Mouse (Mus musculus) limb, embryonic 10.5 days (tissue): ENCODE measurements around the gene Zfp831. TPM values are rescaled to one million over a fixed set of nuclear protein-coding genes. Genes with fewer than 3 reads are reported as not detected.

Source experiments
- DNase-seq: peaks from one replicate; pipeline ENCODE4 v3.0.0-alpha.2; 2017; ENCODE audit warnings: low spot score
- H3K27ac ChIP-seq: fragments of 300-500 bp; sonication (generic); 2 replicates; pipeline ENCODE4 v1.5.1; 2016; ENCODE audit warnings: mild to moderate bottlenecking
- H3K27me3 ChIP-seq: fragments of 300-500 bp; sonication (generic); 2 replicates; pipeline ENCODE4 v1.6.1; 2016; ENCODE audit warnings: low read depth, mild to moderate bottlenecking; ENCODE audit not compliant: poor library complexity, severe bottlenecking
- H3K36me3 ChIP-seq: fragments of 300-500 bp; sonication (generic); 2 replicates; pipeline ENCODE4 v1.6.1; 2016; ENCODE audit warnings: mild to moderate bottlenecking, moderate library complexity
- H3K4me1 ChIP-seq: fragments of 300-500 bp; sonication (generic); 2 replicates; pipeline ENCODE4 v1.6.1; 2016
- H3K4me3 ChIP-seq: fragments of 300-500 bp; sonication (generic); 2 replicates; pipeline ENCODE4 v1.5.1; 2016; ENCODE audit warnings: mild to moderate bottlenecking, moderate library complexity
- H3K9me3 ChIP-seq: fragments of 300-500 bp; sonication (generic); replicated peaks from 2 replicates; pipeline ENCODE4 v1.6.1; 2016; ENCODE audit warnings: mild to moderate bottlenecking
- WGBS: fragments of 180-500 bp; shearing (Covaris S2); methylation state at CpG from one replicate; pipeline ENCODE4 v1.1.7; 2016; 5-methylcytosine and 5-hydroxymethylcytosine counted together
- polyA plus RNA-seq: library from polyadenylated mRNA; unstranded; fragments of >200 nt; fragmentation: Nextera tagmentation; extraction: Ambion mirVana; gene quantifications from 2 replicates; pipeline ENCODE4 v1.2.1, GENCODE M21; 2016

The Zfp831 gene
- polyA plus RNA-seq, 1 experiment from 2014 or later: not detected

DNA sequence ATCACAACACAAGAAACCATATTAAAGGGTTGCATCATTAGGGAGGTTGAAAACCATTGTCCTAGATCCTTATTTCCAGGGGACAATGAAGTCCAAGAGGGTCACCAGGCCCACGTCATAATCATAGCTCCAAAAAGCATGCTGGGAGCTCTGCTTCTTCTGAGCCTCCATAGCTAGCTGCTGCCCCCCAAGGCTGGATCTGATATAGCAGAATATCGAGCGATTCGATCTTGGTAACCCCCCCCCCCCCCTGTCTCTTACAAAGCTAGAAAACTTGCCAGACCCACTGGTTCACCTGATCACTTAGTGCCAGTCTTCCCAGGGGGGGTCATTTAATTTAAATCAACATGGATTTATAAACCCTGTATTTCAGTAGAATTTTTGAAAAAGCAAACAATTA, 65.3 kb downstream of the Zfp831 start:
- Histone ChIP-seq H3K27ac (no peak overlapping the region), H3K36me3 (no peaks in the 10 kb centered on the region), H3K9me3 (no peaks in the 10 kb centered on the region), H3K4me1 (no peaks in the 10 kb centered on the region), H3K27me3 (no peaks in the 10 kb centered on the region), H3K4me3 (no peak overlapping the region)
- 84% methylated on average over 4 of the region's 4 CpGs for WGBS
- DNase-seq: peak; percentile 23

DNA sequence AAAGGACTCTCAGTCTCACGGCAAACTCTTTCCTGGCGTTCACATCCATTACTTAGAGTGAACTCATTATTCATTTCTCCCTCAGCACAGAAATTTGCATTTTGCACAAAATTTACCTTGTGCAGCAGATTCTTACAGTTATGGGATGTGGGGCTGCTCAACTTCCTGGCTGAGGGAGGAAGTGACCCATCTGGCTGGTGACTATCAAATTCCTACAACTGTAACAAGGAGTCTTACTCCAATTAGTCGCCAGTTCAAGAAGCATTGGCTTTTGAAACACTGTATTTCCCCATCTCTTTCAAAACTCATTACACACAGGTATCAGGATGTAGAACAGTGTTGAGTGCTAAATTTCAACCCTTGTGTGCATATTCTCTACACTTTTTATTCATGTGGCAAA, 66.9 kb downstream of the Zfp831 start:
- no peaks in the 10 kb centered on the region for H3K27me3 ChIP-seq

DNA sequence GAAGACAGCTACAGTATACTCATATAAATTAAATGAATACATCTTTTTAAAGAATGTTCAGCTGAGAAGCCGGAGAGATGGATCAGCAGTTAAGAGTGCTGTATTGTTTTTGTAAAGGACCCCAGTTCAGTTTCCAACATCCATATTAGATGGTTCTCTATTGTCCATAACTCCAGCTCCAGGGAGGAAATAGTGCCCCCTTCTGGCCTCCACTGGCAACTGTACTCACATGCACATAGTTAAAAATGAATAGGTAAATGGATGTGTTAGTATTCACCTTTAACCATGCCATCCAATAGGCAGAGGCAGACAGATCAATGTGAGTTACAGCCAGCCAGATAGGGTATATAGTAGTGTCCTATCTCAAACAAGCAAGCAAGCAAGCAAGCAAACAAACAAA, 68.7 kb downstream of the Zfp831 start:
- Histone ChIP-seq H3K36me3 (no peaks in the 10 kb centered on the region), H3K27me3 (no peaks in the 10 kb centered on the region), H3K27ac (no peak overlapping the region), H3K9me3 (no peaks in the 10 kb centered on the region), H3K4me1 (no peaks in the 10 kb centered on the region), H3K4me3 (no peak overlapping the region)
- 91% methylated on average over 1 of the region's 1 CpGs for WGBS
- DNase-seq: peak; percentile 15

More for the DNA sequence above, 66.9 kb downstream of the Zfp831 start:
- Histone ChIP-seq H3K36me3 (no peaks in the 10 kb centered on the region), H3K27ac (no peak overlapping the region), H3K9me3 (no peaks in the 10 kb centered on the region), H3K4me1 (no peaks in the 10 kb centered on the region), H3K4me3 (no peak overlapping the region)
- peak; percentile 9 for DNase-seq
- WGBS: 82% methylated on average over 3 of the region's 3 CpGs

DNA sequence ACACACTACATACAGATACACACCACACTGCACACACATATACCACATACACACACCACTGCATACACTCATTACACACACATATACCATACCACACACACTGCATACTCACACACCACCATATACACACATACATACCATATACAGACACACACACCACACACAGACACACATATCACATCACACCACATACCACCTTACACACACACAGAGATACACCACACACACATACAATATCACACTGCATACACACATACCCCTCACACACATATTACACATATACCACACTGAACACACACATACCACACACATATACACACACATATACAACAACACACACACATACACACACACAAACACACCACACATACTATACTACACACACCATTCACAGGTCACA, 72.6 kb downstream of the Zfp831 start:
- no peaks in the 10 kb centered on the region for H3K36me3 ChIP-seq
- no peak for DNase-seq
- H3K4me3 ChIP-seq: no peak overlapping the region
- no peaks in the 10 kb centered on the region for H3K9me3 ChIP-seq
- no peaks in the 10 kb centered on the region for H3K27me3 ChIP-seq
- no peak overlapping the region for H3K27ac ChIP-seq
- no peaks in the 10 kb centered on the region for H3K4me1 ChIP-seq

DNA sequence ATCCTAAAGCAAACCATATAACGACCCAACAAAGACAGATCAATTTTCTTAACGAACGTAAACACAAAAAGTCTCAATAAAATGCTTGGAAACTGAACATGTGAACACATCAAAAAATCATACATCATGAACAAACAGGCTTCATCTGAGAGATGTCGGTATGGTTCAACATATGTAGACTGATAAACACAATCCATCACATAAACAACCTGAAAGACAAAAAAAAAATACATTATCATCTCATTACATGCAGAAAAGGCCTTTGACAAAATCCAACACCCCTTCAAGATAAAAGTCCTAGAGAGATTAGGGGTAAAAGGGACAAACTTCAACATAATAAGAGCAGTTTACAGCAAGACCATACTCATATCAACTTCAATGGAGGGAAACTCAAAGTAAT, 74.5 kb downstream of the Zfp831 start:
- no peaks in the 10 kb centered on the region for H3K9me3 ChIP-seq
- H3K4me1 ChIP-seq: 0 out of 2 replicates have a peak, but pooled peaks cover 2% of the 10 kb centered on the region
- no peak for DNase-seq
- no peaks in the 10 kb centered on the region for H3K36me3 ChIP-seq
- no peaks in the 10 kb centered on the region for H3K27me3 ChIP-seq
- H3K4me3 ChIP-seq: no peak overlapping the region
- no peak overlapping the region for H3K27ac ChIP-seq
- 87% methylated on average over 4 of the region's 4 CpGs for WGBS

DNA sequence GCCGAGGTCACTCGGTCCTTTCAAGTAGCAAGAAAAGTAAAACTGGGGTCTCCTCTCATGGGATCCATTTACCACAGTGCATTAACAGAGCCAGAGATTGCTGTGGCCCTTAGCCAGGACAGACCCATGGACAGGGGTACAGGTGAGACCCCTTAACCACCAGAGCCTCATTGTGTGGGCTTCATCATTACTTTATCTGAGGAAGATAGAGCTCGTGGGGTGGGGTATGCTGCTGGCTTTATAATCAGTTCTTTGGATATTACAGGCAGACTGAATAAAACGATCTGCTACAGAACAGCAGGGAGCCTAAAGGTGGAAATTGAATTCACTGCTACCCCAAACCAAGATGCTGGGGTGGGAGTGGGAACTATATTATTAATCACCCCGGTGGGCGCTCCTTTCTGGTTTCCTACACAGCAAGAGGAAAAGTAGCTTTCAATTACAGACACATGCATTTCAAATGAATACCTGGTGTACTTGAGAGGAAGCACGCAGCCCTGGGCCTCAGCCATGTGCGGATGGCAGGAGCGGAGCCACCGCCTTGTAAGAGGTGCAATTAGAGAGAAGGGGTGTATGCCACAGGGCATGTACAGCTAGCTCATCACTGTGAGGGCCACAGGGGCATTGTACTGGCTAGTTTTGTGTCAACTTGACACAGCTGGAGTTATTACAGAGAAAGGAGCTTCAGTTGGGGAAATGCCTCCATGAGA, 83.9 kb downstream of the Zfp831 start:
- 76% methylated on average over 10 of the region's 10 CpGs for WGBS
- DNase-seq: no peak
- Histone ChIP-seq H3K9me3 (no peaks in the 10 kb centered on the region), H3K27ac (peak overlapping the region; percentile 4; the same call in 1 of the 2 replicates), H3K4me1 (peaks cover 17% of the 10 kb centered on the region), H3K27me3 (no peaks in the 10 kb centered on the region), H3K36me3 (no peaks in the 10 kb centered on the region), H3K4me3 (no peak overlapping the region)

DNA sequence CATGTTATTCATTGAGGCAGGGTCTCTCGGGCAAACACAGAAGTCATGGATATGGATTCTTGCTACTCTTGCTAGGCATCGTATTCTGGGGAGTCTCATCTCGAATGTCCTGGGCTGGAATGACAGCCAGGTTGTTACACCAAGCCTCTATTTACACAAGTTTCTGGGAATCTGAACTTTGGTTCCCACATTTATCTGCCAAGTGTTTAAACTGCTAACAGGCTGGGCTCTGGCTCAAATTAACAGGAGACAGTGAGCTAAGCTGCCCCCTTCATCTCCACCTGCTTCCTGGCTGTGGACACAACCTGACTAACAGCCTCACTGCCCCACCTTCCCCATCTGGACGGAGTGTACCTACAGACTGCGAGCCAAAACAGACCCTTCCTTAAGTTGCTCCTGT, 88.6 kb downstream of the Zfp831 start:
- WGBS: 90% methylated on average over 5 of the region's 5 CpGs
- H3K36me3 ChIP-seq: no peaks in the 10 kb centered on the region
- peaks cover 22% of the 10 kb centered on the region for H3K4me1 ChIP-seq
- no peaks in the 10 kb centered on the region for H3K9me3 ChIP-seq
- H3K4me3 ChIP-seq: no peak overlapping the region
- H3K27me3 ChIP-seq: no peaks in the 10 kb centered on the region
- DNase-seq: no peak
- no peak overlapping the region for H3K27ac ChIP-seq

DNA sequence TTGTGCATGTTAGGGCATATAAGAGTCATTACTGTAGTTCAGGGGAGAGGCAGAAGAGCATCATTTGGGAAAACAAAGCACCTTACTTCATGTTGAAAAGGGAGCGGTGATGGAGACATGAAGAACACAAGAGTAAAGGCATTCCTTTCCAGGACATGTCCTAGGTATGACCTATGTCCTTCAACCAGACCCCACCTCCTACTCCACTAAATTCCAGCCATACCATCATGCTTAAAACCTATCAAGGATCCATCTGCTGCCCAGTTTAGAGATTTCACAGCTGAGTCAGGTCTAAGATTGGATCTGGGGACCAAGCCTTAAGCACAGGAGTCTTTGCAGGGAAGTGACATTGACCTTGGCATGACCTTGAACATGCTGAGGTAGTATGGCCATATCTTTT, 91.9 kb downstream of the Zfp831 start:
- DNase-seq: no peak
- Histone ChIP-seq H3K27ac (no peak overlapping the region), H3K36me3 (no peaks in the 10 kb centered on the region), H3K27me3 (no peaks in the 10 kb centered on the region), H3K9me3 (no peaks in the 10 kb centered on the region), H3K4me3 (no peak overlapping the region), H3K4me1 (peaks cover 10% of the 10 kb centered on the region)
- WGBS: 100% methylated on average over 1 of the region's 1 CpGs

DNA sequence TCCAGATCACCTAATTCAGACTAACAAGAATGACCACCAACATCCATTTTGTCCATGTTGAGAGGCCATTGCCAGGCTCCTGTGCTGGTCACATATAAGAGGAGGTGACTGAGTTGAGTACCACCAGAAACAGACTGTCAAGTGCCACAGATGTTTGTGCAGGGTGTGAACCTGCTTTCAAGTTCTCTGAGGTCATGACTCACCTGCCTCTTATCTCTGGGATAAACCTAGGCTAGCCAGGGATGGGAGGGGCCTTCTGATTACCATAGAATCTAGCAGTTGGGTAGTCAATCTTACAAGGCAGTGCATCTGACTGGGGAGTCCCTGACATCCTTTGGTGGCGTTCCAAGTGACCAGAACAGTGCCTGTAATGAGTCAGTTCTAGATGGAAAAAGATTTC, 103.8 kb downstream of the Zfp831 start:
- Histone ChIP-seq H3K4me1 (peaks cover 10% of the 10 kb centered on the region), H3K27me3 (no peaks in the 10 kb centered on the region), H3K36me3 (no peaks in the 10 kb centered on the region), H3K9me3 (no peaks in the 10 kb centered on the region), H3K4me3 (no peak overlapping the region), H3K27ac (no peak overlapping the region)
- 86% methylated on average over 1 of the region's 1 CpGs for WGBS
- DNase-seq: no peak

DNA sequence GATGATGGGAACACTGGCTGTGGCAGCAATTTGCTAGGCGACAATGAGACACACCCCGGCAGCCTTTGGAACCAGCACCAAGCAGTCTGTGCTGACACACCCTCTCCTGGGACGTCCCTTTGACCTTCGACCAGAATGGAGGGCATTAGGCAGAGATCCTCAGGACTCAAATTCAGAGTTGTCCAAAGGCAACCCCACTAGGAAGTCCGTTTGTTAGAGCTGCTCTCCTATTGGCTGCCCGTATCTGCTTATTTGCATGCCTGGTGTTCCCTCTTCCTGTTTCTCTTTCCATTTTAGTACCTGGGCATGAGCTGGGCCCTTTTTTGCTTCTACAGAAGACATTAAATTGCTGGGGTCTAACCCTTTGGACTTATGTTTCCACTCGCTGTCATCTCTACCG, 105.0 kb downstream of the Zfp831 start:
- no peak for DNase-seq
- peaks cover 16% of the 10 kb centered on the region for H3K4me1 ChIP-seq
- H3K4me3 ChIP-seq: no peak overlapping the region
- WGBS: 78% methylated on average over 8 of the region's 8 CpGs
- H3K36me3 ChIP-seq: no peaks in the 10 kb centered on the region
- H3K27me3 ChIP-seq: no peaks in the 10 kb centered on the region
- H3K9me3 ChIP-seq: no peaks in the 10 kb centered on the region
- H3K27ac ChIP-seq: no peak overlapping the region

DNA sequence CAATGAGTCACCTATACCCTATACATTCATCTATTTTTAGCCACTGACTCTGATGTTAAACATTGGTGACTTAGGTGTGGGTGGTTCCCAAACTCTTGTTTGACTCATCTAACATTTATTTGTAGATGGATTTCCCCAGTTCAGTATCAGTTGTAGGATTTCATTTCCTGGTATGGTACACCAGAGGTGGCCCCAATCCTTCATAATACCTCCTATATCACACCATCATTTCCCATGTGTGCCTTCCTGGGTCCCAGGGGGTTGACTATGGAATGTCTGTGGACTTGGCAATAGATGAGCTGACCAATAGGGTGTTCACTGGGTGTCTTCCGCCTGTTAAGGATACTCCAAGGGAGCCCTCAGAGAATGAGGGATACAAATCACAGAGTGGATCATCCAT, 109.9 kb downstream of the Zfp831 start:
- 100% methylated on average over 1 of the region's 1 CpGs for WGBS
- Histone ChIP-seq H3K27me3 (no peaks in the 10 kb centered on the region), H3K4me3 (no peak overlapping the region), H3K27ac (no peak overlapping the region), H3K4me1 (peaks cover 13% of the 10 kb centered on the region), H3K9me3 (no peaks in the 10 kb centered on the region), H3K36me3 (no peaks in the 10 kb centered on the region)
- DNase-seq: no peak

DNA sequence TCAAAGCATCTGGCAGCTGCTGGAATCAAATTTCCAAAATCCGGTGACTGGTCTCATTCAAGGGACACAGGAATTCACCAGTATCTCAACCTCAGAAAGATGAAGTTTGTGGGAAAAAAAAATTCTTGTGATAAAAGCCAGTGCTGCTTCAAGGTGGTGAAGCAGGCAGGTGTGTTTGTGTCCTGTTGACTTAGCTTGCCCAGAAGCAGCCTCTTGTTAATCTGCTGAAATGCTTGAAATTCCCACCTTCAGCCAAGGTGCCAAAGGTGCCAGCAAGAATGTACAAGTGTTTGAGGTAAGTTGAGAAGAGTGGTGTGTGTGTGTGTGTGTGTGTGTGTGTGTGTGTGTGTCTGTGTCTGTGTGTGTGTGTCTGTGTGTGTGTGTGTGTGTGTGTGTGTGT, 110.9 kb downstream of the Zfp831 start:
- no peaks in the 10 kb centered on the region for H3K9me3 ChIP-seq
- 69% methylated on average over 1 of the region's 1 CpGs for WGBS
- H3K36me3 ChIP-seq: no peaks in the 10 kb centered on the region
- H3K4me3 ChIP-seq: no peak overlapping the region
- H3K27me3 ChIP-seq: no peaks in the 10 kb centered on the region
- peaks cover 8% of the 10 kb centered on the region; the same call in 1 of the 2 replicates for H3K4me1 ChIP-seq
- H3K27ac ChIP-seq: no peak overlapping the region
- DNase-seq: no peak

DNA sequence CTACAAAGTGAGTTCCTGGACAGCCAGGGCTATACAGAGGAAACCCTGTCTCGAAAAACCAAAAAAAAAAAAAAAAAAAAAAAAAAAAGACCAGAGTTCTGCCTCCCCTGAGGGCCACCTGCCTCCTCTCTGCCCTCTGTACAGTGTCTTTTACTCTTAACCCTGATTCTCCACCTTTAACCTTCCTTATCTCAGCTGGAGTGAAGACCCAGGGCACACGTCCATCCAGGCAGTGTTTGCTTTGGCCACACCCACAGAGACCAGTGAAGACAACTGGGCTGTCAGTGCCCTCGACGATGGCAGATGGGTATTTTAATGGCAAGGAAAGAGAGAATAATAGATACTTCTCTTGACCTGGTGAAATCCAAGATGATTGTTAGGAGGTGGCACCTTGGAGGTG, 115.9 kb downstream of the Zfp831 start:
- H3K4me1 ChIP-seq: peaks cover 26% of the 10 kb centered on the region
- H3K27me3 ChIP-seq: 0 out of 2 replicates have a peak, but pooled peaks cover 9% of the 10 kb centered on the region
- no peak for DNase-seq
- H3K27ac ChIP-seq: no peak overlapping the region
- WGBS: 79% methylated on average over 4 of the region's 4 CpGs
- H3K9me3 ChIP-seq: no peaks in the 10 kb centered on the region
- H3K4me3 ChIP-seq: no peak overlapping the region
- H3K36me3 ChIP-seq: no peaks in the 10 kb centered on the region
